Mouse (Mus musculus): ENCODE data around the gene Ssrp1. TPM values are rescaled to one million over a fixed set of nuclear protein-coding genes. Genes with fewer than 3 reads are reported as not detected.

The Ssrp1 gene
- polyA plus RNA-seq, 1 experiment from 2014 or later: 338 TPM

DNA sequence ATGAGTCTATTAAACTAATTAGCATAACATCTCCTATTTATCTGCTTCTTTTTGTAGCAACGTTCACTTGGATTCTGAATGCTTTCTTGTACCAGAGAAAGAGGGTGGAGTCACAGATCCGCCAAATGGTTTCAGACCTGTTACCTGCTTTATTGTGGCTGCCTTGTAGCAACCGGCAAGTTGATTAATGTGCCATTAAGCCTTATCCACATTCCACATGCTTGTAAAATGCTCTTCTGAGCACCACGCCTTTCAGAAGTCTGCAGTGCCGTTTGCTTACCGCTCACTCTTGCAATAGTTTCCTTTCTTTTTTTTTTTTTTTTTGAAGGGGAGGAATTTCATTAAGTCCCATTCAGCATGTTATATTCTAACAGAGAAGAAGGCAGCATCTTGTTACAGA lies 7.1 kb upstream of the Ssrp1 start:
- Histone ChIP-seq H3K9me3 (ENCODE audit: control insufficient read depth, low read length) (no peaks in the 10 kb centered on the region), H3K4me1 (replicated peaks; ENCODE audit: control insufficient read depth, insufficient read depth, low read length) (no peaks in the 10 kb centered on the region), H3K4me3 (ENCODE audit: low read depth, low read length) (no peak overlapping the region), H3K4me2 (no peak overlapping the region), H3K27ac (ENCODE audit: low read depth, low read length) (no peak overlapping the region), H3K9ac (ENCODE audit: low read depth, low read length) (no peak overlapping the region), H3K36me3 (ENCODE audit: control insufficient read depth, insufficient read depth, low read length) (no peaks in the 10 kb centered on the region), H3K27me3 (replicated peaks; ENCODE audit: control insufficient read depth, insufficient read depth, low read length) (peaks cover 12% of the 10 kb centered on the region)
- DNase-seq (ENCODE audit: low spot score): no peak
- 54% methylated on average over 6 of the region's 6 CpGs for WGBS
- no peak for ATAC-seq (replicated peaks; ENCODE audit: low FRiP score)

- H3K4me3 ChIP-seq (ENCODE audit: low read depth, low read length): no peak overlapping the region
- 49% methylated on average over 6 of the region's 6 CpGs for WGBS
- ATAC-seq (replicated peaks; ENCODE audit: low FRiP score) (no peak), DNase-seq (ENCODE audit: low spot score) (no peak)
- no peaks in the 10 kb centered on the region for H3K36me3 ChIP-seq (ENCODE audit: control insufficient read depth, insufficient read depth, low read length)
- H3K9me3 ChIP-seq (ENCODE audit: control insufficient read depth, low read length): no peaks in the 10 kb centered on the region
- no peak overlapping the region for H3K4me2 ChIP-seq
- peaks cover 16% of the 10 kb centered on the region for H3K27me3 ChIP-seq (replicated peaks; ENCODE audit: control insufficient read depth, insufficient read depth, low read length)
- H3K4me1 ChIP-seq (replicated peaks; ENCODE audit: control insufficient read depth, insufficient read depth, low read length): 0 out of 2 replicates have a peak, but pooled peaks cover 1% of the 10 kb centered on the region
- H3K9ac ChIP-seq (ENCODE audit: low read depth, low read length): no peak overlapping the region
- no peak overlapping the region for H3K27ac ChIP-seq (ENCODE audit: low read depth, low read length)
These were observed 6.0 kb upstream of the Ssrp1 start for GRCm38 (mm10) chr2:85030989-85031388.

DNA sequence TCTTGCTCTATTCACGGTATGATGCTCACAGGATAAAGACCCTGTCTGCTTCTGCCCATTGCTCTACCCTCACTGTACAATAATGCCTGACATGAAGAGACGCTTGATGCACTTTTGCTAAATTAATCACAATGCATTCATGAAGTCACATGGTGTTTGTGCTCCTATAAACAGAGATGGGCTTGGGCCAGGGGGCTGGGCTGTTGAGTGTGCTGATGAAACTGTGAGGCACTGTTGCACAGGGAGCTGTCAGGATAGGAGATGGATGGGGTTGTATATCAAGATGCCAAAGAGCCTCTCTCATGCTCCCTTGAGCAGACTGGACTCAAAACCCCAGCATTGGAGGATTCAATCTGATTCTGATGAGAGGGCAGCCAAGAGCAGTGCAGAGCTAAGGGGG lies 3.9 kb upstream of the Ssrp1 start:
- peaks cover 16% of the 10 kb centered on the region for H3K27me3 ChIP-seq (replicated peaks; ENCODE audit: control insufficient read depth, insufficient read depth, low read length)
- H3K9ac ChIP-seq (ENCODE audit: low read depth, low read length): no peak overlapping the region
- no peak overlapping the region for H3K27ac ChIP-seq (ENCODE audit: low read depth, low read length)
- DNase-seq (ENCODE audit: low spot score): no peak
- H3K4me3 ChIP-seq (ENCODE audit: low read depth, low read length): no peak overlapping the region
- 69% methylated on average over 2 of the region's 2 CpGs for WGBS
- H3K36me3 ChIP-seq (ENCODE audit: control insufficient read depth, insufficient read depth, low read length): no peaks in the 10 kb centered on the region
- H3K4me1 ChIP-seq (replicated peaks; ENCODE audit: control insufficient read depth, insufficient read depth, low read length): peaks cover 5% of the 10 kb centered on the region
- no peaks in the 10 kb centered on the region for H3K9me3 ChIP-seq (ENCODE audit: control insufficient read depth, low read length)
- no peak for ATAC-seq (replicated peaks; ENCODE audit: low FRiP score)
- no peak overlapping the region for H3K4me2 ChIP-seq

DNA sequence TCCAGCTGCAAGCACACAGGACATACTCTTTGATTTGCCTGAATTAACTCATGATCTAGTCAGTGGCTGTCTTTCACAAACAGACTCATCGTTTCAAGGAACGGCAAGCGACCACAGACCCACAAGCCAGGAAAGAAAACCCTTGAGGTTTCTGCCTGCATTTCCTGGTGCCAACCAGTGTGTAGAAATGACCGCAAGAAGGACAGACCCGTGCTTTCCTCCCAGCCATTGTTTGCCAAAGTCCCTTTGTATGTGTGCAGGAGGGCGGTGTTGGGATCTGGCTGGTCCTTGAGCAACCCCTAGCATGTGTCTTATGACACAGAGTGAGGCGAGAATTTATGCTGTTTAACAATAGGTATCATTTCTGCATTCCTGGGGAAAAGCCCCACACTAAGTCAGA lies 2.9 kb upstream of the Ssrp1 start:
- Histone ChIP-seq H3K4me2 (no peak overlapping the region), H3K4me1 (replicated peaks; ENCODE audit: control insufficient read depth, insufficient read depth, low read length) (peaks cover 9% of the 10 kb centered on the region), H3K36me3 (ENCODE audit: control insufficient read depth, insufficient read depth, low read length) (0 out of 2 replicates have a peak, but pooled peaks cover under 1% of the 10 kb centered on the region), H3K9ac (ENCODE audit: low read depth, low read length) (no peak overlapping the region), H3K4me3 (ENCODE audit: low read depth, low read length) (no peak overlapping the region), H3K9me3 (ENCODE audit: control insufficient read depth, low read length) (no peaks in the 10 kb centered on the region), H3K27ac (ENCODE audit: low read depth, low read length) (no peak overlapping the region), H3K27me3 (replicated peaks; ENCODE audit: control insufficient read depth, insufficient read depth, low read length) (peaks cover 16% of the 10 kb centered on the region)
- ATAC-seq (replicated peaks; ENCODE audit: low FRiP score) (no peak), DNase-seq (ENCODE audit: low spot score) (no peak)
- WGBS: 47% methylated on average over 7 of the region's 7 CpGs

DNA sequence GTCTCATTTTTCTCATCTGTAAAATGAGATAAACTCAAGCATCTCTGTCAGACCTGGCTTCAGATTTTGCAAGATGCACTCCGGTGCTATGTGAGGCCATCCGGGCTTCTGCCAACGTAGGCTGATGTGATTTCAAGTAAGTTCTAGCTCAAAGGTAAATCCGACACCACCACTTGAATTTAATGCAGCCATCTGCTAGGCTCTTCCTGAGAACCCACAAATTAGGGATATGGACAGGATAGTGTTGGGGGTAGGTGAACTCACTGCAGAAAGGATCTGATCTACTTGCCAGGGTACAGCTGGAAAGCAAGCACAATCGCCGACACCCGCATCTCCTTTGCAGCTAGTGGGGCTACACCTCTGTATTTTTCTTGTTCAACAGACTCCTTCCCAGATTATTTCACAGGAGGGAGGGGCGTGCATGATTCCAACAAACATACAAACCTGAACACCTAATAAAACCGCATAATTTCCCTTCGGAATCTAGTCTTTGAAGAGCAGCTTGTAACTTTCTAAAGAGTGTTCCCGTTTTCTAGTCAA lies 457 bp upstream of the Ssrp1 start:
- Histone ChIP-seq H3K9ac (ENCODE audit: low read depth, low read length) (peak overlapping the region; percentile 98), H3K27ac (ENCODE audit: low read depth, low read length) (peak overlapping the region; percentile 84; the same call in 1 of the 2 replicates), H3K4me3 (ENCODE audit: low read depth, low read length) (peak overlapping the region; percentile 93), H3K4me1 (replicated peaks; ENCODE audit: control insufficient read depth, insufficient read depth, low read length) (peaks cover 9% of the 10 kb centered on the region), H3K36me3 (ENCODE audit: control insufficient read depth, insufficient read depth, low read length) (peaks cover 24% of the 10 kb centered on the region), H3K4me2 (peak overlapping the region; percentile 92), H3K27me3 (replicated peaks; ENCODE audit: control insufficient read depth, insufficient read depth, low read length) (peaks cover 16% of the 10 kb centered on the region), H3K9me3 (ENCODE audit: control insufficient read depth, low read length) (no peaks in the 10 kb centered on the region)
- WGBS: 5% methylated on average over 11 of the region's 11 CpGs
- peak; percentile 50 for DNase-seq (ENCODE audit: low spot score)
- peak; percentile 44 for ATAC-seq (replicated peaks; ENCODE audit: low FRiP score)

DNA sequence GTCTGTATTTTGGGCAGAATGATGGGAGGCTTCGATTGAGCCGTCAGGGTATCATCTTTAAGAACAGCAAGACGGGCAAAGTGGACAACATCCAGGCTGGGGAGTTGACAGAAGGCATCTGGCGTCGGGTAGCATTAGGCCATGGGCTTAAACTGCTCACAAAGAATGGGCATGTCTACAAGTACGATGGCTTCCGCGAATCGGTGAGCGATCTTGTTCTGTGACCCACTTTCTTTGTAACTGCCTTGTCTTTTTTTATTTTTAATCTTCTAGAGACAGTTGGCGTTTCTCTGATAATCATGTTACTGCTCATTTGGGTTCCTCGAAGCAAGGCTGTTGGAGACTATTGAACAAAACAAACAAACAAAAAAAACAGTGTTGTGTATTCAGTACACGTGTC lies 1.3 kb downstream of the Ssrp1 start:
- Histone ChIP-seq H3K27me3 (replicated peaks; ENCODE audit: control insufficient read depth, insufficient read depth, low read length) (peaks cover 10% of the 10 kb centered on the region), H3K36me3 (ENCODE audit: control insufficient read depth, insufficient read depth, low read length) (peaks cover 41% of the 10 kb centered on the region), H3K4me1 (replicated peaks; ENCODE audit: control insufficient read depth, insufficient read depth, low read length) (peaks cover 9% of the 10 kb centered on the region), H3K9me3 (ENCODE audit: control insufficient read depth, low read length) (no peaks in the 10 kb centered on the region), H3K4me2 (peak overlapping the region; percentile 92), H3K27ac (ENCODE audit: low read depth, low read length) (0 out of 2 replicates have a peak overlapping the region, but pooled peaks have one; percentile 84), H3K9ac (ENCODE audit: low read depth, low read length) (peak overlapping the region; percentile 98), H3K4me3 (ENCODE audit: low read depth, low read length) (peak overlapping the region; percentile 93)
- DNase-seq (ENCODE audit: low spot score) (no peak), ATAC-seq (replicated peaks; ENCODE audit: low FRiP score) (no peak)
- 85% methylated on average over 13 of the region's 13 CpGs for WGBS

DNA sequence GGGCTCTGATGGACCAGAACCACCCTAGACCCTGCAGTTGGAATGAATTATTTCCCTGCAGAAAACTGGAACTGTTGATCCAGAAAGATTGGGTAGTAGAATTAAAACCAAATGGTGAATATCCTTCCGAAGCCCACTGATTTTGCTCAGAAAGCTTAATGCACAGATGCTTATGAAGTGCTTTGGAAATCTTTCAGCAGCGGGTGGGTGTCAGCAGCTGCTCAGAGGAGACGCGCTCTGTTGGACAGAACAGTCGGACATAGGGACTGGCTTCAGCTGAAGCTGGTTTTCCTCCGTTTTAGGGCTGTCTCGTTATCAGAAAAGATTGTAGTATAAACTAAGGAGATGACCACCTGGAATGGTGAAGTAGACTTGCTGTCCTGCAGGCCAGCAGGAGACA lies 6.6 kb downstream of the Ssrp1 start:
- 90% methylated on average over 7 of the region's 7 CpGs for WGBS

GRCm38 (mm10) chr2:85046222-85046621 lies 9.2 kb downstream of the Ssrp1 start:
- Histone ChIP-seq H3K4me3 (ENCODE audit: low read depth, low read length) (no peak overlapping the region), H3K4me1 (replicated peaks; ENCODE audit: control insufficient read depth, insufficient read depth, low read length) (peaks cover 14% of the 10 kb centered on the region), H3K4me2 (no peak overlapping the region), H3K9ac (ENCODE audit: low read depth, low read length) (no peak overlapping the region), H3K27ac (ENCODE audit: low read depth, low read length) (no peak overlapping the region), H3K9me3 (ENCODE audit: control insufficient read depth, low read length) (no peaks in the 10 kb centered on the region), H3K36me3 (ENCODE audit: control insufficient read depth, insufficient read depth, low read length) (peaks cover 49% of the 10 kb centered on the region), H3K27me3 (replicated peaks; ENCODE audit: control insufficient read depth, insufficient read depth, low read length) (no peaks in the 10 kb centered on the region)
- ATAC-seq (replicated peaks; ENCODE audit: low FRiP score): no peak
- no peak for DNase-seq (ENCODE audit: low spot score)
- 93% methylated on average over 8 of the region's 8 CpGs for WGBS

More for the DNA sequence above, 6.6 kb downstream of the Ssrp1 start:
- ATAC-seq (replicated peaks; ENCODE audit: low FRiP score) (no peak), DNase-seq (ENCODE audit: low spot score) (no peak)
- no peak overlapping the region for H3K4me3 ChIP-seq (ENCODE audit: low read depth, low read length)
- H3K27me3 ChIP-seq (replicated peaks; ENCODE audit: control insufficient read depth, insufficient read depth, low read length): no peaks in the 10 kb centered on the region
- H3K27ac ChIP-seq (ENCODE audit: low read depth, low read length): no peak overlapping the region
- no peak overlapping the region for H3K4me2 ChIP-seq
- peaks cover 70% of the 10 kb centered on the region for H3K36me3 ChIP-seq (ENCODE audit: control insufficient read depth, insufficient read depth, low read length)
- H3K4me1 ChIP-seq (replicated peaks; ENCODE audit: control insufficient read depth, insufficient read depth, low read length): peaks cover 8% of the 10 kb centered on the region
- no peak overlapping the region for H3K9ac ChIP-seq (ENCODE audit: low read depth, low read length)
- no peaks in the 10 kb centered on the region for H3K9me3 ChIP-seq (ENCODE audit: control insufficient read depth, low read length)

DNA sequence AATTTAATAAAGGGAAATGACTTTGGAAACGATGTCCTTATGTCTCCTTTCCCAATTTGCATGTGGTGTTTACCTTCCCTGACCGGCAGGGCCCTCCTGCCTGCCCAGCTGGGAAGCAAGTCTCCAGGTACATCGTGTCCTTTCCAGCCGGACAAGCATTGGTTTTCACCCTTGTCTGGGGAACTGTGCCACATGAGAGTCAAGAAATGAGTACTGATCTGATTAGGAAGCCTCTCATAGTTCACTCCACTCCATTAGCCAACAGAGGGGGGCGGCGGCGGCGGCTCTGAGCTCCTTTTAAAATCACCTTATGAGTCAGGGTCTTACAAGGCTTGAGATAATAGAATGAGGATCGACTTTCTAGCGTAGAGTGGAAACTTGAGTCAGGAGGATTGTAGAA lies 10.0 kb downstream of the Ssrp1 start:
- H3K36me3 ChIP-seq (ENCODE audit: control insufficient read depth, insufficient read depth, low read length): peaks cover 40% of the 10 kb centered on the region
- H3K9ac ChIP-seq (ENCODE audit: low read depth, low read length): peak overlapping the region; percentile 18; the same call in 1 of the 2 replicates
- no peak for DNase-seq (ENCODE audit: low spot score)
- no peaks in the 10 kb centered on the region for H3K27me3 ChIP-seq (replicated peaks; ENCODE audit: control insufficient read depth, insufficient read depth, low read length)
- H3K27ac ChIP-seq (ENCODE audit: low read depth, low read length): 0 out of 2 replicates have a peak overlapping the region, but pooled peaks have one; percentile 33
- peaks cover 14% of the 10 kb centered on the region for H3K4me1 ChIP-seq (replicated peaks; ENCODE audit: control insufficient read depth, insufficient read depth, low read length)
- peak overlapping the region; percentile 72 for H3K4me3 ChIP-seq (ENCODE audit: low read depth, low read length)
- H3K4me2 ChIP-seq: peak overlapping the region; percentile 96
- 59% methylated on average over 10 of the region's 10 CpGs for WGBS
- no peak for ATAC-seq (replicated peaks; ENCODE audit: low FRiP score)
- H3K9me3 ChIP-seq (ENCODE audit: control insufficient read depth, low read length): no peaks in the 10 kb centered on the region
